Mouse (Mus musculus): ENCODE measurements around the gene Pgghg.

DNA sequence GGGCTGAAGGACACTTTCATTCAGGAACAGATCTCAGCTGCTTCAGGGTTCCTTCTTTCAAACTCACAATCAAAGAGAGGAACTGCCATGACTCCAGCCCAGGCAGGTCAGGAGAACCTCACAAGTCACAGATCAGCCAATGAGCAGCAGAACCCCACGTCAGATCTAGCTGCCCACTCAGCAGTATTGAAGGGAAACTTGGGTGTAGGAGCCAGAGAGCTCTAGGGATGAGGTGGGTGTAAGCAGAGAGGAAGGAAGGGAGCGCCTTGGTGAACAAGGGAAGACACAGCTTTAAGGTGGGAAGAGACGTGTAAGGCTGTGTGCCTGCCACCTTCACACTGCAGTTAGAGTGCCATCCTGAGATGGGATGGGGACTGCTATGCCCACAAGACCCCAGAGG lies 28.9 kb upstream of the Pgghg start:
- TF ChIP-seq CTCF (IDR thresholded peaks at IDR 0.05; ENCODE audit: low read depth, low read length) (no peak), GATA1 (IDR thresholded peaks at IDR 0.05; ENCODE audit: borderline replicate concordance, low read length) (no peak), GATA2 (IDR thresholded peaks at IDR 0.05; ENCODE audit: borderline replicate concordance, low read depth, low read length) (no peak), TAL1 (conservative IDR thresholded peaks at IDR 0.05; ENCODE audit: low read depth, low read length) (no peak), POLR2AphosphoS5 (IDR thresholded peaks at IDR 0.05; ENCODE audit: insufficient replicate concordance, low read depth, low read length) (no peak)

Measured in G1E (cell line).